Mouse (Mus musculus) brain, embryonic 14.5 days (tissue): ENCODE measurements around the gene Fkbp8. TPM values are rescaled to one million over a fixed set of nuclear protein-coding genes. Genes with fewer than 3 reads are reported as not detected.
"Not testable (repeated sequence)": the region's sequence is repeated elsewhere in the genome, so short reads cannot be mapped to it uniquely, and the experiment has no call there.

Experiments
- DNase-seq: peaks from one replicate; pipeline ENCODE4 v3.0.0-alpha.2; 2011; ENCODE audit warnings: low read depth
- CTCF ChIP-seq: fragments of 200-500 bp; IDR thresholded peaks from 2 replicates; pipeline ENCODE4 v1.5.1; 2012; ENCODE audit warnings: inconsistent platforms, mild to moderate bottlenecking, moderate library complexity, borderline replicate concordance; ENCODE audit not compliant: insufficient read depth, insufficient read length; ENCODE audit errors: extremely low read depth
- POLR2A ChIP-seq: fragments of 200-500 bp; IDR thresholded peaks from 2 replicates; pipeline ENCODE4 v1.6.1; 2012; ENCODE audit warnings: mild to moderate bottlenecking, inconsistent platforms, borderline replicate concordance; ENCODE audit not compliant: poor library complexity, insufficient read depth, insufficient read length, severe bottlenecking; ENCODE audit errors: extremely low read depth
- polyA plus RNA-seq: library from polyadenylated mRNA; depleted of rRNA; stranded (reverse); fragments of >200 nt; gene quantifications from 2 replicates; pipeline ENCODE4 v1.2.3, GENCODE M21; 2012

Gene Fkbp8
- polyA plus RNA-seq, 1 experiment: 485 TPM

DNA sequence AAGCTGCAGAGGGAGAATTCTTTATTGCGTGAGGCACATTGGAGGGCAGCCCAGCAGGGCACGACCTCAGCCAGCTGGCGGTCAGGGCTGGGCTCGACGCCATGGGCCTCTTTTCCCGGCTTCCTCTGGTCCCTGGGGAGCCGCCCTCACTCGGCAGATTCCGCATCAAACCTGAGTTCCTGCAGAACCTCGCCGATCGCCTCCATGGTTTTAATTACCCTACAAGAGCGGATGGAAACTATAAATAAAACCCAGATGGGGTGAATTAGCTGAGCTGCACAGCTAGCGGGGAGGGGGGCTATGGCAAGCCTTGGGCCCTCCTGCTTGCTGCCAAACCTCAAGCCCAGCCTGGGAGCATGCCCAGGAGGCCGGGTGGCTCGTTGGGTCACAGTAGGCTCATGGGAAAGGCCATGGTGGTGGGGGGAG, 23.2 kb upstream of the Fkbp8 start:
- TF ChIP-seq CTCF (no peak), POLR2A (no peak)
- peak; percentile 45 for DNase-seq

DNA sequence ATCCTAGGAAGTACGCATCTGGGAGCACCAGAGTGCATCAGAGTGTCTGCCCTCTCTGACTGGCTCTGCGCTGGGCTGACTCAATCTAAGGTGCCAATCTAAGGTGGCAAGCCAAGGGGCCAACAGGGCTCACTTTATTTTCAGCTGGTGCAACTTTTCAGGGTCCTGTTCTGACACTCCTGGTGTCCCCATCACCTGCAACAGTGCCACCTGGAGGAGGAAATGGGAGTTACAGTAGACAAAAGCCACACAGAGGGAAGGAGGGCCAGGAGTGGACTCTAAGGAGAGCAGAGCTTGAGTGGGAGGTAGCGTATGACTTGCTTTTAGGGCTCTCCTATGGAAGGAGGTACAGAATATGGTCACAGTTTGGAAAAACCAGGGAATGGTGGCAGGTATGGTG, 22.7 kb upstream of the Fkbp8 start:
- DNase-seq: peak; percentile 68
- TF ChIP-seq CTCF (peak; percentile 82), POLR2A (no peak)

DNA sequence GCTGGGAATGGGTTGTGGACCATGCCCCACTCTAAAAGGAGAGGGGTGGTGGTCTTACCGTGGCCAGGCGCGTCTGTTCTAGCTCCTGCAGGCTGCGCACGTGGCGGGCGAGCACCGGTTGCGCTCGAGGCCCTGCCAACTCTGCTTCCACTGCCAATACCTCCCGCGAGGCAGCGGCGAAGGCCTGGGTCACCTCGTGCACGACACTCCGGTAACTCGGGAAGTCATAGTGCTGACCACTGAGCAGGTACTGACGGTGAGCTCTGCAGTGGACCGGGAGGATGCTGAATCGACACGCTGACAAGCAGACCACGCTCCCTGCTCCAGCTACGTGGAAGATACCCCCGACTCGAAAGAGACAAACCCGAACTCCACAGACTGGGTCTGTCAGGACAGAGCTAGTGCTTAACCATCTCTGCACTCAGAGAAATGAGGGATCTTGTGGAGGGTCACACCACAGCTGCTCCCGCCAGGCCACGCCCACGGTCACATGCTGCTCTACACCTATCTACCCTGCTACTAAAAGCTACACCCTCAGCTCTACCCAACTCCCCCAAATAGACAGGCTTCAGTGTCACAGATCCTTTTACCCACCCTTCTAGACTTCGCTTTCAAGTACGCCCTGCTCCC, 21.7 kb upstream of the Fkbp8 start:
- DNase-seq: no peak
- TF ChIP-seq POLR2A (no peak), CTCF (no peak)

DNA sequence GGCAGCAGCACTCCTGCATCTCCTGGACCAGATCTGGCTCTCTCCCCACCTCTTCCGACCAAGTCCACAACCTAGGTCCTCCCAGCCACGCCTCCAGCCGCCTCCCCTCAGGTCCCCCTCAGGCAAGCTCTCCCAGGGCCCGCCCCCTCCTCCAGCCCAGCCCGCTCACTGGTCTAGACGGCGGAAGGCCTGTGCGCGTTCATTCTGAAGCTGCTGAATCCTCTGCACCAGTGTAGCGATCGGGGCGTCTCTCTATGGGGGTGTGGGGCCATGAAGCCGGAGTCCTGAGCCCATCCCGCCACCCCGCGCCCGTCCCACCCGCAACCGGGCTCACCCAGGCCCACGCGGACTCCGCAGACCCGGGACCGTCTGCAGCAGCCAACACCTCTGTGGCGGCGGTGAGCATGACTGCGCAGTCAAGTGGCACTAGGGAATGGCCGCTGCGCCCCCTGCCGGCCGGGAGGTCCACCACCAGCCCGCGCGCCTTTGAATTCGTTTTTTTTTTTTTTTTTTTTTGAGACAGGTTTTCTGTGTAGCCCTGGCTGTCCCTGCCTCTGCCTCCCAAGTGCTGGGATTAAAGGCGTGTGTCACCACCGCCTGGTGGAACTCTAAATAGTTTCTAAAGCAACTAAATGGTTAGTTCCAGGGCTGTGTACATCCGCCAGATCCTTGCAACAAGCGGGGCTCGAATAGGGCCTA, 21.0 kb upstream of the Fkbp8 start, which contains the start of gene Rex1bd:
TSS of gene Rex1bd (minus strand) at position 425 of the 699 bp plus-strand sequence.
- peak; percentile 97 for DNase-seq
- TF ChIP-seq CTCF: peak; percentile 88
- peak; percentile 63; the same call in 1 of the 2 replicates for TF ChIP-seq POLR2A

DNA sequence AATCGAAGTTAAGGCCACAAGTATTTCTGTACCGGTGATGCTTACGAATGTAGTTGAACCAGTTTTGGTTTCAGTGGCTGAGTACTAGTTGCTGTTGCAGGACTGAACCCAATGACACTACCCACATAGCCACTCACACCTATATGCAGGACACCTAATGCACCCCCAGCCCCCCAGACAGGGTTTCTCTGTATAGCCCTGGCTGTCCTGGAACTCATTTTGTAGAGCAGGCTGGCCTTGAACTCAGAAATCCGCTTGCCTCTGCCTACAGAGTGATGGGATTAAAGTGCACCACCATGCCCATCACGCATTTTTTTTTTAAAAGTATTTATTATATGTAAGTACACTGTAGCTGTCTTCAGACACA, 20.5 kb upstream of the Fkbp8 start:
- no peak for DNase-seq

DNA sequence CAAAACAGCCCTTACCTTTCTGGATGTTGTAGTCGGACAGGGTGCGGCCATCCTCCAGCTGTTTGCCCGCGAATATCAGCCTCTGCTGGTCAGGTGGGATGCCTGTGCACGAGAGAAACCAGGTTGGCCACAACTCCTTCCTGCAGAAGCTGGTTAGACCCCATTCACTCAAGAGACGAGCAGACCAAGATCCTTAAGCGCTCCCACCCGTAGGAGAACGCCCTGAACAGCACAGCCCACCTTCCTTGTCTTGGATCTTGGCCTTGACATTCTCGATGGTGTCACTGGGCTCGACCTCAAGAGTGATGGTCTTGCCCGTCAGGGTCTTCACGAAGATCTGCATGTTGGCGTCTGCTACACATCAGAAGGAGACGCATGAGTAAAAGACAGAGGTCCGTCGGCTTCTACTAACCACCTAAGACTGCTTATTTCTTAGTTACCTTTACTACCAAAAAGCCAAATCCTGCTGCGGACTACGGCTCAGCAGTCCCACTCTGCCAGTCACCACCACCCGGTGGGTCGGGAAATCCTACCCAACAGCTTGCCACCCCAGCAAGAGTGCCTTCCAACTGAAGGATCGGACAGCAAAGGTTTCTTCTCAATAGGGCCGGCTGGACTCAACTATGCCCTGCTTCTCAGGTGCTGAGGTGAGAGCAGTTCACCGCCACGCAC, 18.1 kb upstream of the Fkbp8 start:
- TF ChIP-seq POLR2A (no peak), CTCF (no peak)
- DNase-seq: no peak

More for the DNA sequence above, 20.5 kb upstream of the Fkbp8 start:
- TF ChIP-seq POLR2A: no peak
- no peak for TF ChIP-seq CTCF

DNA sequence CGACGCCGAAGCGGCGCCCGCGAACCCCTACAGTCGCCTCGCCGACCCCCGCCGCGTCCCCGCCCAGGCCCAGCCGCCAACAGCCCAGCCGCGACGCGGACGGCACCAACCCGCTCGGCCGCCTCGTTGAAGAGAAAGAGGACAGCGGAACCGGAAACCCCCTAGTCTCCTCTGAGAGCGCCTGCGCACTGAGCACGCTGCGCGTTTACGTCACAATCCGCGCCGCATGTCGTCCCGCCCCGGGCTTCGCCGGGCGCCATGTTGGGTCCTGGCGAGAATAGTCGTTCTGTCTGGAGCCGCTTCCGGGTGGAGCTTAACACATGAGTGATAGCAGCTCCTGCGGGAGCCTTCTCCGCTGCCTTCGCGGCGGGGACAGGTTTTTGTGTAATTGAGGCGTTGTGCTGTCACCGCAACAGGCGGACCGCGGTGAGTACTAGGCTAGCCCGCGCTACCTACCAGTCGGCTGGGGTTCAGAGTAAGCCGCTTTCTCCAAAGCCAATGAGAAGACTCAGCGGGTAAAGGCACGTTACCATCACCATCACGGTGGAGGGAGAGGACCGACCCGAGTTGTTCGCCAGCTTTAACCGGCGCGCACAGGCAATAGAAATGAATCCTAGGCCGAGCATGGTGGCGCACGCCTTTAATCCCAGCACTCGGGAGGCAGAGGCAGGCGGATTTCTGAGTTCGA, 17.2 kb upstream of the Fkbp8 start, which contains the start of gene Uba52:
TSS of gene Uba52 (minus strand) at position 574 of the 688 bp plus-strand sequence.
- DNase-seq: peak; percentile 99
- TF ChIP-seq POLR2A: peak; percentile 81
- no peak for TF ChIP-seq CTCF

DNA sequence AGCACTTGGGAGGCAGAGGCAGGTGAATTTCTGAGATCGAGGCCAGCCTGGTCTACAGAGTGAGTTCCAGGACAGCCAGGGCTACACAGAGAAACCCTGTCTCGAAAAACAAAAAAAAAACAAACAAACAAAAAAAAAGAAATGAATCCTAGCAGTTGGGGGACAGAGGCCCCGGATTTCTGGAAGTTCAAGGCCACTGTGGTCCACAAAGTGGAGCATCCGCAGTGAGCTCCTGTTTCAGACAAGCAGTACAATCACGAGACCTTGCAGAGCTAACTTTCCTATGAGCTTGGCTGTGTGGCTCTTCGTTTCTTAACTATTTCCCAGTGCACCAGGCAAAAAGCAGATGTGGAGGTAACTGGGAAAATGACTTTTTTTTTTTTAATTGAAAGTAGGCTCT, 16.4 kb upstream of the Fkbp8 start:
- not testable (repeated sequence) for DNase-seq

DNA sequence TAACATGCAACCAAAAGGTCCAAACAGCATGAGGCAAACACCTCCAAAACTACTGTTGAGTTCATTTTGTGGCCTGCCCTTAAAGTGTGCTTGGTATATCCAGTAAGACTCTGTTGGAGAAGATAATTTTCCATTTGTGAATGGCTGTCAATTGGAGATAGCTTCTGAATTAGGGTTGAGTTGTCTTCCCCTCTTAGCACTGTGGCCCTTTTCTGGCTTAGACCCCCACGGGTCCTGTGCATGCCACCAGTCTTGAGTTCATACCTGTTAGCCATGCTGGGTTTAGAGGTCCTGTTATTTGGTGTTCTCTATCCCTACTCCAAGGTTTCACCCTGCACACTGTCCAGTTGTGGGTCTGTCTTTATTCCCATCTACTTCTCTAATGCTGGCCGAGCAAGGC, 15.8 kb upstream of the Fkbp8 start:
- DNase-seq: no peak
- TF ChIP-seq CTCF (no peak), POLR2A (no peak)

DNA sequence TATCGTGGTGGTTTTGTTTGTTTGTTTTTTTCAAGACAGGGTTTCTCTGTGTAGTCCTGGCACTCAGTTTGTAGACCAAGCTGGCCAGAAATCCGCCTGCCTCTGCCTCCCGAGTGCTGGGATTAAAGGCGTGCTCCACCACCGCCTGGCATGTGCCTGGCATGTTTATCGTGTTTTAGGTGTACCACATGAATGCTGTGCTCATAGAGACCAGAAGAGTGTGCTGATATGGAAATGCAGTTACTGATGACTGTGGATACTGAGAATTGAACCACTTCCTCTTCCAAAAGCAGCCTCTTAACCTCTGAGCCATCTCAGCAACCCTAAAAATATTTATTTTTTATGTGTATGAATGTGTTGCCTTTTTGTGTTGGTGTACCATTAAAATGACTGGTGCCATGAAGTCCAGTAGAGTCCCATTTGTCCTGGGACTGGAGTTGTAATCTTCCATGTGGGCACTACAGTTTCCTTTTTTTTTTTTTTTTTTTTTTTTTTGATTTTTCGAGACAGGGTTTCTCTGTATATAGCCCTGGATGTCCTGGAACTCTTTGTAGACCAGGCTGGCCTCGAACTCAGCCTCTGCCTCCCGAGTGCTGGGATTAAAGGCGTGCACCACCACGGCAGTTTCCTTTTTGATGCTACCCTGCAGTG, 15.1 kb upstream of the Fkbp8 start:
- no peak for DNase-seq
- no peak for TF ChIP-seq POLR2A
- no peak for TF ChIP-seq CTCF

DNA sequence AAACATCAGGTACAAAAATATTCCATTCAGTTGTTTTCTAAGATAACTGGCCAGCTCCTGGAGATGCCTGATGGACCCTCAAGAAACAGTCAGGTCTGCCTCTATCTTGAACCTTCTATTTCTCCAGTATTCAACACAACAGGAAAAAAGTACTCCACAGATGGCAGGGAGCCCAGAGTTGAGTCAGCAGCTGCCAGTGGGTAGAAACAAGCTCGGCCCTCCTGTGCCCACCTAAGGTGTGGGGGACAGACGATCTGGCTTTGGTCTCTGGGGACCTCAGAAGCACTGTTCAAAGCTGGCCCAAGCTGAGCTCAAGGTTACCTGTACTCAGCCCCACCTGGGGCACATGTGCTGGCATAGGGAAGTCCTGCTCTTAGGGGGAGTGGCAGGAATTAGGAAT, 14.1 kb upstream of the Fkbp8 start:
- TF ChIP-seq CTCF (no peak), POLR2A (no peak)
- DNase-seq: no peak

DNA sequence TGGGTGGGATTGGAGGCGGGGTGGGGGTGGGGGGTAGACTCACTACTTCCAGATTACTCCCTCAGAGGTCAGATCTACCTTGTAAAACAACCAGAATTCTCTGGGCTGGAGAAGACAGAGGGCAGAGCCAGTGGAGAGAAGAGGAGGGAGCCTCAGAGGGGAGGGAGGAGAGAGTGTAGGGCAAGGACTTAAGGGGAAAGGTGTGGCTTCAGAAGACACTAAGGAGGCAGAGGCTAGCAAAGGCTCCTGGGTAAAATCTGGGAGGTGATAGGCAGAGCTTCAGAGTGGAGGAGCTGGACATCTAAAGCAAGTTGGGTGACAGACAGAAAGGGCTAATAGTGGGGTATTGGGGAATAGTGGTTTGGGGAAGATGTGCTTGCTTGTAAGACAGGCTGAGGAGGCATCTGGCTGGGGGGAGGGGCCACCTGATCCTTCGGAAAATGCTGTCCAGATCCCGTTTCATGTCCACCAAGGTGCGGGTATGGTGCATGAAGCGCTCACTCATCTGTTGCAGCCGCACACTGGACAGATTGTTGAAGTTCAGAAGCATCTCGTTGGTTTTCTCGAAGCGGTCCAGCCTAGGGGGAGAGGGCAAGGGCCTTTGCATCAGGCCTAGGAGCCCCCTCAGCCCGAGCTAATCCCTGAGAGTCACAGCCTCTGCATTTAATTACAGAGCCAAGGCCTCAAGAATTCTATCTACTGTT, 9.4 kb upstream of the Fkbp8 start:
- TF ChIP-seq CTCF (no peak), POLR2A (no peak)
- no peak for DNase-seq
